Mouse (Mus musculus) CH12.LX (cell line): ENCODE measurements around the gene Cym. TPM values are rescaled to one million over a fixed set of nuclear protein-coding genes. Genes with fewer than 3 reads are reported as not detected.

ENCODE experiments used
- DNase-seq: peaks from one replicate; pipeline ENCODE4 v3.0.0-alpha.2; 2013; ENCODE audit errors: extremely low read depth
- H3K27ac ChIP-seq: 2 replicates; pipeline ENCODE4 v1.5.1; 2012; ENCODE audit warnings: low read depth, mild to moderate bottlenecking, control low read depth, moderate library complexity; ENCODE audit not compliant: insufficient read depth
- H3K27me3 ChIP-seq: replicated peaks from 2 replicates; pipeline ENCODE3; 2012; ENCODE audit warnings: inconsistent platforms
- H3K36me3 ChIP-seq, 2 experiments: replicated peaks in 1 of 2; 2 replicates each; pipeline versions ENCODE3 to v1.6.1; 2012; ENCODE audit warnings: inconsistent platforms in 1 of 2, low read length in 1 of 2, mild to moderate bottlenecking in 1 of 2, mixed read lengths in 1 of 2, moderate library complexity in 1 of 2; ENCODE audit not compliant: control insufficient read depth in 1 of 2, insufficient read depth in 1 of 2
- H3K4me1 ChIP-seq, 2 experiments: 2 replicates each; pipeline ENCODE4 v1.6.1; 2012; ENCODE audit warnings: inconsistent platforms in 1 of 2, moderate library complexity in 1 of 2; ENCODE audit not compliant: insufficient read depth in 2 of 2, control insufficient read depth in 1 of 2
- H3K4me2 ChIP-seq: 2 replicates; pipeline ENCODE4 v1.6.1; 2012; ENCODE audit warnings: low read depth, mild to moderate bottlenecking, control low read depth; ENCODE audit not compliant: poor library complexity, insufficient read depth, severe bottlenecking
- H3K4me3 ChIP-seq, 3 experiments: fragments of 150-350 bp in 1 of 3; sonication (generic) in 1 of 3; replicated peaks in 1 of 3; 2 replicates each; pipeline versions ENCODE3 to v1.5.1; 2011 to 2012; ENCODE audit warnings: low read depth in 2 of 3, low read length in 2 of 3, mild to moderate bottlenecking in 2 of 3, moderate library complexity in 2 of 3, control low read depth in 1 of 3, improper control_type of control experiment in 1 of 3, inconsistent platforms in 1 of 3, mixed read lengths in 1 of 3; ENCODE audit not compliant: poor library complexity in 1 of 3
- H3K79me2 ChIP-seq: replicated peaks from 2 replicates; pipeline ENCODE4 v1.6.1; 2012; ENCODE audit warnings: mild to moderate bottlenecking, moderate library complexity; ENCODE audit not compliant: control insufficient read depth, poor library complexity, insufficient read depth, severe bottlenecking; ENCODE audit errors: extremely low read depth
- H3K9ac ChIP-seq: 2 replicates; pipeline ENCODE4 v1.6.1; 2012; ENCODE audit warnings: low read depth, mild to moderate bottlenecking, control low read depth, moderate library complexity; ENCODE audit not compliant: insufficient read depth
- H3K9me3 ChIP-seq: replicated peaks from 2 replicates; pipeline ENCODE3; 2012; ENCODE audit warnings: low read length, inconsistent platforms, mixed read lengths
- BHLHE40 ChIP-seq: IDR thresholded peaks from 2 replicates; pipeline ENCODE4 v1.6.1; 2011; ENCODE audit warnings: mild to moderate bottlenecking, low read depth, low read length, improper control_type of control experiment
- E2F4 ChIP-seq: IDR thresholded peaks from 2 replicates; pipeline ENCODE4 v1.6.1; 2011; ENCODE audit warnings: low read depth, low read length, improper control_type of control experiment; ENCODE audit not compliant: insufficient replicate concordance
- ELF1 ChIP-seq: IDR thresholded peaks from 2 replicates; pipeline ENCODE4 v1.6.1; 2014; ENCODE audit warnings: low read depth, mild to moderate bottlenecking, inconsistent platforms, low read length, improper control_type of control experiment
- GABPA ChIP-seq: IDR thresholded peaks from 2 replicates; pipeline ENCODE4 v1.6.1; 2012; ENCODE audit warnings: low read depth, low read length, improper control_type of control experiment, inconsistent platforms; ENCODE audit not compliant: insufficient replicate concordance
- IRF4 ChIP-seq: IDR thresholded peaks from 2 replicates; pipeline ENCODE4 v1.6.1; 2014; ENCODE audit warnings: low read depth, mild to moderate bottlenecking, inconsistent platforms, low read length, improper control_type of control experiment
- JUN ChIP-seq: IDR thresholded peaks from 2 replicates; pipeline ENCODE4 v1.6.1; 2011; ENCODE audit warnings: low read depth, mild to moderate bottlenecking, low read length, improper control_type of control experiment, moderate library complexity; ENCODE audit not compliant: insufficient read depth
- JUND ChIP-seq: conservative IDR thresholded peaks from 2 replicates; pipeline ENCODE4 v1.6.1; 2011; ENCODE audit warnings: low read depth, low read length, improper control_type of control experiment
- MAFK ChIP-seq: IDR thresholded peaks from 2 replicates; pipeline ENCODE4 v1.6.1; 2011; ENCODE audit warnings: low read length, improper control_type of control experiment; ENCODE audit not compliant: insufficient replicate concordance
- MAX ChIP-seq: IDR thresholded peaks from 2 replicates; pipeline ENCODE4 v1.6.1; 2011; ENCODE audit warnings: low read length, improper control_type of control experiment
- MYC ChIP-seq: IDR thresholded peaks from 2 replicates; pipeline ENCODE4 v1.6.1; 2011; ENCODE audit warnings: low read depth, mild to moderate bottlenecking, improper control_type of control experiment, low read length
- NELFE ChIP-seq: IDR thresholded peaks from 2 replicates; pipeline ENCODE4 v1.6.1; 2011; ENCODE audit warnings: low read depth, low read length, improper control_type of control experiment
- PAX5 ChIP-seq: IDR thresholded peaks from 2 replicates; pipeline ENCODE4 v1.6.1; 2012; ENCODE audit warnings: low read length, inconsistent platforms, mixed read lengths
- POLR2A ChIP-seq: IDR thresholded peaks from 2 replicates; pipeline ENCODE4 v1.6.1; 2011; ENCODE audit warnings: low read depth, mild to moderate bottlenecking, improper control_type of control experiment, low read length
- RAD21 ChIP-seq: IDR thresholded peaks from 2 replicates; pipeline ENCODE4 v1.6.1; 2011; ENCODE audit warnings: low read depth, mild to moderate bottlenecking, low read length, improper control_type of control experiment, moderate library complexity
- RCOR1 ChIP-seq: conservative IDR thresholded peaks from 2 replicates; pipeline ENCODE4 v1.6.1; 2012; ENCODE audit warnings: low read depth, mild to moderate bottlenecking, inconsistent platforms, low read length, improper control_type of control experiment
- SMC3 ChIP-seq: IDR thresholded peaks from 2 replicates; pipeline ENCODE4 v1.6.1; 2011; ENCODE audit warnings: low read depth, low read length, improper control_type of control experiment
- TCF12 ChIP-seq: IDR thresholded peaks from 2 replicates; pipeline ENCODE4 v1.6.1; 2014; ENCODE audit warnings: low read depth, mild to moderate bottlenecking, inconsistent platforms, low read length, improper control_type of control experiment
- USF2 ChIP-seq: conservative IDR thresholded peaks from 2 replicates; pipeline ENCODE4 v1.6.1; 2011; ENCODE audit warnings: low read depth, low read length, improper control_type of control experiment
- ZC3H11A ChIP-seq: IDR thresholded peaks from 2 replicates; pipeline ENCODE4 v1.6.1; 2012; ENCODE audit warnings: low read depth, mild to moderate bottlenecking, inconsistent platforms, low read length, improper control_type of control experiment
- ZNF384 ChIP-seq: IDR thresholded peaks from 2 replicates; pipeline ENCODE4 v1.6.1; 2012; ENCODE audit warnings: low read depth, low read length, improper control_type of control experiment, inconsistent platforms
- dilution Hi-C: fragments of 300-500 bp; cut with MboI; formaldehyde crosslinking; loops from 2 replicates; pipeline ENCODE4 v1.14.3; 2020; ENCODE audit warnings: low sequenced_read_pairs; ENCODE audit not compliant: extremely low pct_unique_long_range_greater_than_20kb, extremely low pct_ligation_motif_present
- in situ Hi-C: fragments of 300-500 bp; cut with MboI; formaldehyde crosslinking; loops from 3 replicates; pipeline ENCODE4 v1.14.3; 2019; ENCODE audit warnings: low sequenced_read_pairs, low pct_ligation_motif_present, low pct_unique_long_range_greater_than_20kb, mixed read lengths
- polyA plus RNA-seq: library from polyadenylated mRNA; unstranded; fragments of >175 nt; gene quantifications from 2 replicates; pipeline ENCODE4 v1.2.1, GENCODE M21; 2012; ENCODE audit warnings: low read depth; ENCODE audit not compliant: insufficient read length
- total RNA-seq, 2 experiments: library from RNA; depleted of rRNA; stranded (reverse); fragments of 300-350 nt in 1 of 2; fragments of >200 nt in 1 of 2; gene quantifications; 2 replicates each; pipeline ENCODE4 v1.2.3; 2012 to 2014

Cym gene
- total and polyA plus RNA-seq, 3 experiments: not detected

GRCm38 (mm10) chr3:107255992-107256391 is 34.5 kb upstream of the Cym start:
- H3K4me1 ChIP-seq: peaks cover 2 to 15% of the 10 kb centered on the region in 2 experiments; a peak in 3 of 4 replicates
- DNase-seq: no peak
- H3K27ac ChIP-seq: no peak overlapping the region
- no peak overlapping the region for H3K9ac ChIP-seq
- no peaks in the 10 kb centered on the region for H3K9me3 ChIP-seq
- peaks cover 3% of the 10 kb centered on the region for H3K27me3 ChIP-seq
- in situ Hi-C loops (no loop called here), dilution Hi-C loops (no loop called here)
- TF ChIP-seq MYC (no peak), MAFK (peak; percentile 95), IRF4 (no peak)
- H3K4me3 ChIP-seq: no peak overlapping the region
- no peak overlapping the region for H3K4me2 ChIP-seq
- H3K79me2 ChIP-seq: no peaks in the 10 kb centered on the region
- H3K36me3 ChIP-seq: no peaks in the 10 kb centered on the region

- dilution Hi-C loops: no loop called here
- in situ Hi-C loops: no loop called here
- TF ChIP-seq E2F4: no peak
- TF ChIP-seq MAFK: peak; percentile 96
Observed at GRCm38 (mm10) chr3:107253925-107254324, 32.4 kb upstream of the Cym start.

GRCm38 (mm10) chr3:107252035-107252434 is 30.5 kb upstream of the Cym start:
- Histone ChIP-seq H3K9ac (no peak overlapping the region), H3K79me2 (no peaks in the 10 kb centered on the region), H3K4me2 (no peak overlapping the region), H3K36me3 (no peaks in the 10 kb centered on the region), H3K9me3 (no peaks in the 10 kb centered on the region), H3K4me3 (no peak overlapping the region), H3K4me1 (peaks cover 2 to 10% of the 10 kb centered on the region in 2 experiments; a peak in 3 of 4 replicates), H3K27me3 (peaks cover 3% of the 10 kb centered on the region), H3K27ac (no peak overlapping the region)
- no peak for TF ChIP-seq ELF1
- no peak for TF ChIP-seq JUN
- no peak for TF ChIP-seq TCF12
- no peak for TF ChIP-seq USF2
- no peak for TF ChIP-seq PAX5
- no peak for TF ChIP-seq ZC3H11A
- TF ChIP-seq MAX: no peak
- TF ChIP-seq SMC3: no peak
- no peak for TF ChIP-seq GABPA
- no peak for TF ChIP-seq RAD21
- TF ChIP-seq JUND: no peak
- TF ChIP-seq NELFE: no peak
- TF ChIP-seq RCOR1: no peak
- no peak for TF ChIP-seq BHLHE40
- no peak for TF ChIP-seq MAFK
- TF ChIP-seq POLR2A: no peak
- no peak for TF ChIP-seq ZNF384
- dilution Hi-C loops (no loop called here), in situ Hi-C loops (no loop called here)
- DNase-seq: no peak

More at GRCm38 (mm10) chr3:107253925-107254324, 32.4 kb upstream of the Cym start:
- H3K4me3 ChIP-seq: no peak overlapping the region
- no peaks in the 10 kb centered on the region for H3K79me2 ChIP-seq
- H3K36me3 ChIP-seq: no peaks in the 10 kb centered on the region
- peaks cover 2 to 10% of the 10 kb centered on the region in 2 experiments; a peak in 3 of 4 replicates for H3K4me1 ChIP-seq
- DNase-seq: no peak
- H3K4me2 ChIP-seq: no peak overlapping the region
- H3K9me3 ChIP-seq: no peaks in the 10 kb centered on the region
- H3K9ac ChIP-seq: no peak overlapping the region
- H3K27ac ChIP-seq: no peak overlapping the region
- peaks cover 3% of the 10 kb centered on the region for H3K27me3 ChIP-seq
